Mouse (Mus musculus): Measurements from ENCODE around the gene Btn2a2. TPM values are rescaled to one million over a fixed set of nuclear protein-coding genes. Genes with fewer than 3 reads are reported as not detected.

Btn2a2 gene
- 0.26 and 0.46 TPM in 2 replicates for polyA plus RNA-seq (2021; fragmentation: Nextera tagmentation)
- long read RNA-seq, experiment 1, partial matches to known transcripts, result 0 of 1 reads
- long read RNA-seq, experiment 1, other reads (novel, unspliced or antisense), result 1 of 1 reads
- long read RNA-seq, experiment 2, partial matches to known transcripts, result 0 of 7 reads
- long read RNA-seq, experiment 2, other reads (novel, unspliced or antisense), result 2 of 7 reads

DNA sequence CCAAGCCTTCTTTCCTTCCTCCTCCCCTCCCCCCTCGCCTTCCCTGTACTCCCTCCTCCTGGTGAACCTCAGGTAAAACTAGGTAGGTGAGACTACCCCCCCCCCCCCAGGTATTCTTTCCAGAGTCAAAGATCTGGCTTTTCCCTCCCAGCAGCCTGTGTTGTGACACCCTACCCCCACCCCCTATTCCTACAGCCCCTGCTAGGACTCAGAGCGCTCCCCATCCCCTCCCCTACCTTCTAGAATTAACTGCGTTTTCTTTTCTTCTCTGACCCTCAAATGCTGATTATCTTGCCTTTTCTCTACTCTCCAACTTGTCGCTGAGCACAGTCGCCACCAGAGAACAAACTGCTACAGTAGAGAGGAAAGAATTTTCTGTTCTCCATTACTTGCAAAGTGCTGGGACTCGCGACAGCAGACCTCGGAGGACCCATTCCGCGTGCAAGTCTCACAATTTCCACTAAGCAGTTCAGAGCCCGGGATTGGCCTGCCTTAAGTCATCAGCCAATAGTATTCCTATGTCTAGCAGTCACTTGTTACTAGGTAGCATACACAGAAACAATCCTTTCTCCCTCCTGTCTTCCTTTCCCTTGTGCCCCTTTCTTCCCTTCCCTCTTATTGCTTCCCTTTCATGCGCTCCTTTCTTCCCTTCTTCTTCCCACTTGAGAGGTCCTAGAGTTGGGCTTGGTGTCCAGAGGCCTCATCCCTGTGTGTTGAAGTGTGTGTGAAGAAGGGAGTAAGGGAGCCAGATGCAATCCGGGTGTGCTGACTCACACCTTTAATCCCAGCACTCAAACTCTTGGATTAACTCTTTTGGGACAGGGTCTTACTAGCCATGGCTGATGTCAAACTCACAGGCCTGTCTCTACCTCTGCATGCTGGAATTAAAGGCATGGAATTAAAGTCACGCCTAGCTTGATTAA is at the start of gene Btn2a2:
TSS of gene Btn2a2 (minus strand) at position 458 of the 923 bp plus-strand sequence.

DNA sequence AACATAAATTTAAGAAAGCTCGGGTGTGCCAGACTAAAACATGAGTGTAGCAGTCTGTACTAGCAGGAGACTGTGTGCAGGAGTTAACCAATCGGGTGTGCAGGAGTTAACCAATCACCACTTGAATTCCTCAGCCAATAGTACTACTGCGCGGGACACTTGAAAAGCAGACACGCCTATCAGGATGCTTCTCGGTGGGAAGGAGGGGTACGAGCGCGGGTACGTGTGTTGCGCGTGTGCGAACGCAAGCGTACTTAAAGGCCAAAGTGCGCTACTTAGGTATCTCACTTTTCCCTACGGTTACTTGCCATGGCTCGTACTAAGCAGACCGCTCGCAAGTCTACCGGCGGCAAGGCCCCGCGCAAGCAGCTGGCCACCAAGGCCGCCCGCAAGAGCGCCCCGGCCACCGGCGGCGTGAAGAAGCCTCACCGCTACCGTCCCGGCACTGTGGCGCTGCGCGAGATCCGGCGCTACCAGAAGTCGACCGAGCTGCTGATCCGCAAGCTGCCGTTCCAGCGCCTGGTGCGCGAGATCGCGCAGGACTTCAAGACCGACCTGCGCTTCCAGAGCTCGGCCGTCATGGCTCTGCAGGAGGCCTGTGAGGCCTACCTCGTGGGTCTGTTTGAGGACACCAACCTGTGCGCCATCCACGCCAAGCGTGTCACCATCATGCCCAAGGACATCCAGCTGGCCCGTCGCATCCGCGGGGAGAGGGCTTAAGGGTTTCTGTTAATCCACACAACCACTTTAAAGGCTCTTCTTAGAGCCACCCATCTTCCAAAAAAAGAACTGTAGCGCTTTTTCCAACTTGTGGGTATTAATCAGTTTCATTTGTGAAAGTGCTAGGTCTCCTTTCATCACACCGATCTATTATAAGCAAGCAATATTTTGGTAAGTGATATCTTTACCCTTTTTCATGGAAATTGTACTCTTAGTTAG is 46.7 kb upstream of the Btn2a2 start, which contains the start of gene Hist1h3g:
TSS of gene Hist1h3g (plus strand) at position 286 of the 939 bp plus-strand sequence.

DNA sequence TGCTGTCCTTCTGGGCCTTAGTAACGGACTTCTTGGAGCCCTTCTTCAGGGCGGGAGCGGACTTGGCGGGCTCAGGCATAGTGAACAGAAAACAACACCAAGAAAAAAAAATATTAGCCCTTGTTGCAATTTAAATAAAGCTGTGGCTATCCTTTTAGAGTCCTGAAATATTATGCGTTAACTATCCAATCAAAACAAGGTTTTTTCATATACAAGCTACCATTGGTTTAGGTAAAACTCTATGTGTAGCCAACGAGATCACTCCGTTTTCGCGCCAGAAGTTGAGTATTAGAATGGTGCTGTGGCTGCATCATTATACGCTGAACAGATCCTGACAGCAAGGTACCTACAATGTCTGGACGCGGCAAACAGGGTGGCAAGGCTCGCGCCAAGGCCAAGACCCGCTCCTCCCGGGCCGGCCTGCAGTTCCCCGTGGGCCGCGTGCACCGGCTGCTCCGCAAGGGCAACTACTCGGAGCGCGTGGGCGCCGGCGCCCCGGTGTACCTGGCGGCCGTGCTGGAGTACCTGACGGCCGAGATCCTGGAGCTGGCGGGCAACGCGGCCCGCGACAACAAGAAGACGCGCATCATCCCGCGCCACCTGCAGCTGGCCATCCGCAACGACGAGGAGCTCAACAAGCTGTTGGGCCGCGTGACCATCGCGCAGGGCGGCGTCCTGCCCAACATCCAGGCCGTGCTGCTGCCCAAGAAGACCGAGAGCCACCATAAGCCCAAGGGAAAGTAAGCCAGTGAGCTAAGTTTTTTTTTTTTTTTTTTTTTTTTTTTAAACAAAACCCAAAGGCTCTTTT is 45.1 kb upstream of the Btn2a2 start, which contains the start of gene Hist1h2af:
TSS of gene Hist1h2af (plus strand) at position 347 of the 808 bp plus-strand sequence.

DNA sequence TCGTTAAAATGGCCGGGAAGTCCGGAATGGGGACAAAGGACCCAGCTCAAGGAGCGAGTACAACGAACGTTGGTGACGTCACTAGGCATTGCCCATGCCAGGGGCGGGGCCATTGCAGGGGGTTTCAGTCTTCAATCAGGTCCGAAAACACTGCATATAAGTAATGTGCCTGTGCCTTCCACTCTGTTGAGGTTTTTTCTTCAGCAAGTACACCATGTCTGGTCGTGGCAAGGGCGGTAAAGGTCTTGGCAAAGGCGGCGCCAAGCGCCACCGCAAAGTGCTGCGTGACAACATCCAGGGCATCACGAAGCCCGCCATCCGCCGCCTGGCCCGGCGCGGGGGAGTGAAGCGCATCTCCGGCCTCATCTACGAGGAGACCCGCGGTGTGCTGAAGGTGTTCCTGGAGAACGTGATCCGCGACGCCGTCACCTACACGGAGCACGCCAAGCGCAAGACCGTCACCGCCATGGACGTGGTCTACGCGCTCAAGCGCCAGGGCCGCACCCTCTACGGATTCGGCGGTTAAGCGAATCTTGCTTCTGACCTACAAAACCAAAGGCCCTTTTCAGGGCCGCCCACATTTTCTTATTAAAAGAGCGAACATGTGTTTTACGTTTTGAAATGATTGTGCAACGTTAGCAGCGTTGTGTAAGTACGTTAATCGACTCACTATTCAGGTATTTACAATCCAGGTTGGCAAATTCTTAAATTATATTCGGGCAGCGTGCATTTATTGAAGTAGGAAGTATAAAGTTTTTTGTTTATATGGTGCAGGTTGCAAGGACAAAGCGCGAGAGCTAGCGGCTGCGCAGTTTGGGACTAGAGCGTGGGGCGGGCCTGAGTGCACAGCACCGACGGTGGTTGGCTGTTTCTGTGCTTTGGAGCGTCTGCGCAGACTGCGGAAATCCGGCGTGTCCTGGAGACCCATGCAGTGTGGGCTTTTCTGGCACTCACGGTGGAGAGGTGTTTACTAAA is 42.5 kb upstream of the Btn2a2 start, which contains the start of gene Hist1h4h:
TSS of gene Hist1h4h (plus strand) at position 150 of the 975 bp plus-strand sequence.

DNA sequence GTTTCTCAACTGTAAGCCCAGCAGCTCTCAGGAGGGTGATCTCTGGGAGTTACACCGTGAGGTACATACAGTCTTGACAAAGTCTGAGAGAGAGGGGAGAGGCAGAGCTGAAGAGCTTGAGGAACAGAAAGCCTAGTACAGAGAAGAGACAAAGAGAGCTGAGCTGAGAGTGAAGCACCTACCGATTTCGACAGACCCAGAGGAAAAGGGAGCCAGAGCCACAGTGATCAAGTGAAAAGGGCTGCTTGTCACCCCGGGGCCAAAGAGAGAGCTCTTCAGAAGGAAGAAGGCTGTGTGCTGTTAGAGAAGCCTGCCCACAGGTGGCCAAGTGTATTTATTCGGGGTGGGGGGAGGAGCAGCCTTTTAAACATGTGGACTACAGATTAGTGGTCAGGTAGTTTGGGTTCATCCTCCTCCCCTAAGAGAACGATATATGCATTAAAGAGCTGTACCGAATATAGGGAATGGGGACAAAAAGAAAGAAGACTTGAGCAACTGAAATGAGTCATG is 23.0 kb downstream of the Btn2a2 start, which contains the start of gene Btn1a1:
TSS of gene Btn1a1 (minus strand) at position 302 of the 510 bp plus-strand sequence.

Small RNA genes lying within 50 kb of the gene (microRNA-seq; reads per million reads assigned to microRNA genes)
- not detected for gene Gm44297
- gene n-TStga1, result not detected

Other genes starting within 250 kb of the Btn2a2 start
- not detected in 2 replicates for gene Vmn1r223, start 241.7 kb downstream of the Btn2a2 start, polyA plus RNA-seq (2021; fragmentation: Nextera tagmentation)
- gene Zfp322a, start 119.6 kb downstream of the Btn2a2 start, polyA plus RNA-seq (2021; fragmentation: Nextera tagmentation), result 11.8 and 14.7 TPM in 2 replicates
- 7.2 and 7.9 TPM in 2 replicates for gene Abt1, start 65.0 kb downstream of the Btn2a2 start, polyA plus RNA-seq (2021; fragmentation: Nextera tagmentation)
- not detected in 2 replicates for gene Btn1a1, start 23.0 kb downstream of the Btn2a2 start, polyA plus RNA-seq (2021; fragmentation: Nextera tagmentation)
- 62.0 and 135 TPM in 2 replicates for gene Hist1h4h, start 42.2 kb upstream of the Btn2a2 start, polyA plus RNA-seq (2021; fragmentation: Nextera tagmentation)
- not detected in 2 replicates for gene Hist1h2af, start 45.0 kb upstream of the Btn2a2 start, polyA plus RNA-seq (2021; fragmentation: Nextera tagmentation)
- 1.3 TPM in 1 of 2 replicates, not detected in the other for gene Hist1h3g, start 46.6 kb upstream of the Btn2a2 start, polyA plus RNA-seq (2021; fragmentation: Nextera tagmentation)
- 0.20 and 0.25 TPM in 2 replicates for gene Hist1h2bh, start 54.5 kb upstream of the Btn2a2 start, polyA plus RNA-seq (2021; fragmentation: Nextera tagmentation)
- 0.14 TPM in 1 of 2 replicates, not detected in the other for gene Hist1h3f, start 55.2 kb upstream of the Btn2a2 start, polyA plus RNA-seq (2021; fragmentation: Nextera tagmentation)
- gene Hist1h4f, start 62.8 kb upstream of the Btn2a2 start, polyA plus RNA-seq (2021; fragmentation: Nextera tagmentation), result not detected in 2 replicates
- gene Hist1h1d, start 64.4 kb upstream of the Btn2a2 start, polyA plus RNA-seq (2021; fragmentation: Nextera tagmentation), result 0.03 and 0.10 TPM in 2 replicates
- 1.1 and 1.8 TPM in 2 replicates for gene Hist1h3e, start 73.5 kb upstream of the Btn2a2 start, polyA plus RNA-seq (2021; fragmentation: Nextera tagmentation)
- gene Hist1h2ae, start 82.4 kb upstream of the Btn2a2 start, polyA plus RNA-seq (2021; fragmentation: Nextera tagmentation), result 8.0 and 8.1 TPM in 2 replicates
- 3.4 and 4.7 TPM in 2 replicates for gene Hist1h2bg, start 82.5 kb upstream of the Btn2a2 start, polyA plus RNA-seq (2021; fragmentation: Nextera tagmentation)
- 1.1 TPM in 1 of 2 replicates, not detected in the other for gene Hist1h2bf, start 85.3 kb upstream of the Btn2a2 start, polyA plus RNA-seq (2021; fragmentation: Nextera tagmentation)
- gene Hist1h2ad, start 85.5 kb upstream of the Btn2a2 start, polyA plus RNA-seq (2021; fragmentation: Nextera tagmentation), result not detected in 2 replicates
- gene Hist1h3d, start 86.9 kb upstream of the Btn2a2 start, polyA plus RNA-seq (2021; fragmentation: Nextera tagmentation), result 0.60 and 0.88 TPM in 2 replicates
- gene Hist1h4d, start 92.7 kb upstream of the Btn2a2 start, polyA plus RNA-seq (2021; fragmentation: Nextera tagmentation), result 7.7 and 14.9 TPM in 2 replicates
- 4.3 and 6.3 TPM in 2 replicates for gene Hist1h2be, start 132.3 kb upstream of the Btn2a2 start, polyA plus RNA-seq (2021; fragmentation: Nextera tagmentation)
- 9.9 and 12.4 TPM in 2 replicates for gene Hist1h1e, start 133.7 kb upstream of the Btn2a2 start, polyA plus RNA-seq (2021; fragmentation: Nextera tagmentation)
- 2.2 and 4.2 TPM in 2 replicates for gene Hist1h2ac, start 195.1 kb upstream of the Btn2a2 start, polyA plus RNA-seq (2021; fragmentation: Nextera tagmentation)
- 125 and 195 TPM in 2 replicates for gene Hist1h2bc, start 195.3 kb upstream of the Btn2a2 start, polyA plus RNA-seq (2021; fragmentation: Nextera tagmentation)
- not detected in 2 replicates for gene Hist1h1t, start 207.0 kb upstream of the Btn2a2 start, polyA plus RNA-seq (2021; fragmentation: Nextera tagmentation)
- gene Hist1h4c, start 209.6 kb upstream of the Btn2a2 start, polyA plus RNA-seq (2021; fragmentation: Nextera tagmentation), result 3.0 and 6.5 TPM in 2 replicates
- gene Hfe, start 222.0 kb upstream of the Btn2a2 start, polyA plus RNA-seq (2021; fragmentation: Nextera tagmentation), result 6.8 and 7.3 TPM in 2 replicates
- gene Hist1h1c, start 250.0 kb upstream of the Btn2a2 start, polyA plus RNA-seq (2021; fragmentation: Nextera tagmentation), result 8.2 and 11.8 TPM in 2 replicates